Mouse (Mus musculus): Measurements from ENCODE around the gene Hinfp.

DNA sequence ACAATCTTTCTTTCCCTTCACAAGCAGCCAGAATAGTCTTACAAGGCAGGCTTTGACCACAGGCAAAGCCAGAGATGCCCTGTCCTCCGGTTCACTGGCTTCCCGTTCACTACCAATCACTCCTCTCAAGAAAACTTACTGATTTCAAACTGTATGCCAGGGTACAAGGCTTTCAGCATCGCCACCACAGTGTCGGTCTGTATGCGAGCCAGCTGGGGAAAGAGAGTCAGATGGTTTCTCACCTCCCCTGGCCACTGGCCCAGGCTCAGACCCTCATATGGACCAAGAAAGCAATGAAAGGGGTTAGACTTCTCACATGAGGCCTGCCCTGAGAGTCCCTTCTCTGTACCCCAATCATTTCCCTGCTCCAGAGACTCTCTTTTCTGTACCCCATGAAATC is 36.0 kb upstream of the Hinfp start:
- TF ChIP-seq CTCF (IDR thresholded peaks at IDR 0.05; ENCODE audit: low read depth, low read length) (no peak), GATA1 (IDR thresholded peaks at IDR 0.05; ENCODE audit: borderline replicate concordance, low read length) (no peak), TAL1 (conservative IDR thresholded peaks at IDR 0.05; ENCODE audit: low read depth, low read length) (no peak), POLR2AphosphoS5 (IDR thresholded peaks at IDR 0.05; ENCODE audit: insufficient replicate concordance, low read depth, low read length) (no peak), GATA2 (IDR thresholded peaks at IDR 0.05; ENCODE audit: borderline replicate concordance, low read depth, low read length) (no peak)

Measured in G1E (cell line).